Mouse (Mus musculus) midbrain, embryonic 16.5 days (tissue): Measurements from ENCODE around the gene Kif26b. TPM values are rescaled to one million over a fixed set of nuclear protein-coding genes. Genes with fewer than 3 reads are reported as not detected.

Source experiments
- ATAC-seq: fragments of 200-750 bp; cut with Nextera tagmentation; 2 replicates; pipeline ENCODE4 v1.8.0; 2017; ENCODE audit warnings: moderate TSS enrichment
- H3K27ac ChIP-seq: fragments of 300-500 bp; sonication (generic); 2 replicates; pipeline ENCODE4 v1.5.1; 2014; ENCODE audit warnings: mild to moderate bottlenecking, low read length, mixed read lengths
- H3K27me3 ChIP-seq: fragments of 300-500 bp; sonication (generic); 2 replicates; pipeline ENCODE4 v1.6.1; 2014; ENCODE audit warnings: low read depth, low read length, mixed read lengths; ENCODE audit not compliant: control insufficient read depth, insufficient read depth
- H3K36me3 ChIP-seq: fragments of 300-500 bp; sonication (generic); 2 replicates; pipeline ENCODE4 v1.6.1; 2014; ENCODE audit warnings: mild to moderate bottlenecking, low read length, moderate library complexity, mixed read lengths; ENCODE audit not compliant: control insufficient read depth, insufficient read depth
- H3K4me1 ChIP-seq: fragments of 300-500 bp; sonication (generic); 2 replicates; pipeline ENCODE4 v1.6.1; 2014; ENCODE audit warnings: mild to moderate bottlenecking, low read length, mixed read lengths; ENCODE audit not compliant: control insufficient read depth, insufficient read depth
- H3K4me2 ChIP-seq: fragments of 300-500 bp; sonication (generic); 2 replicates; pipeline ENCODE4 v1.6.1; 2014; ENCODE audit warnings: mild to moderate bottlenecking, low read length, mixed read lengths
- H3K4me3 ChIP-seq: fragments of 300-500 bp; sonication (generic); 2 replicates; pipeline ENCODE4 v1.5.1; 2014; ENCODE audit warnings: low read depth, mild to moderate bottlenecking, low read length, moderate library complexity, mixed read lengths
- H3K9ac ChIP-seq: fragments of 300-500 bp; sonication (generic); 2 replicates; pipeline ENCODE4 v1.6.1; 2014; ENCODE audit warnings: low read depth, low read length, mixed read lengths
- H3K9me3 ChIP-seq: fragments of 300-500 bp; sonication (generic); replicated peaks from 2 replicates; pipeline ENCODE4 v1.6.1; 2014; ENCODE audit warnings: mild to moderate bottlenecking, low read length, mixed read lengths; ENCODE audit not compliant: control insufficient read depth, poor library complexity, severe bottlenecking
- WGBS: fragments of 180-500 bp; shearing (Covaris S2); extraction: QIAGEN DNeasy Blood & Tissue Kit; methylation state at CpG from one replicate; pipeline ENCODE4 v1.1.7; 2014; 5-methylcytosine and 5-hydroxymethylcytosine counted together
- polyA plus RNA-seq: library from polyadenylated mRNA; unstranded; fragments of >200 nt; fragmentation: Nextera tagmentation; extraction: Ambion mirVana; gene quantifications from 2 replicates; pipeline ENCODE4 v1.2.1, GENCODE M21; 2015

Kif26b gene
- polyA plus RNA-seq, 1 experiment from 2014 or later, result 8.1 TPM

DNA sequence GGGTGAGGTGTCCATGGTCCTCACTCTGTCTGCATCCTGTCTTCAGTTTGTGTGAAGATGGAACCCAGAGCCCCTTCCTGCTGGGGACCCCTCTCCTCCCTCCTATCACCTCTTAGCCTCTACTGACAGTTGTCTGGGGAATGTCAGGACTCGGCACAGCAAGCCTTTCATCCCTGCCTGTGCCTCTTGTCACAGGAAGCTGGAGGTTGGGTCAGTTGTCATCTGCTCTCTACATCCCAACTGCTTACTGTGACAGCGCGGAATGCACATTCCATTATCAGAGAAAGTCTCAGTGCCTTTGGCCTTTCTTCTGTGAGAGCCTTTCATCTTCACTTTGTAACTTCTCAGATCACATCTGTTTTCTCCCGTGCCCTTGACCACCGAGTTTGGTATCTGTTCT is 132.6 kb downstream of the Kif26b start:
- WGBS, result 37% methylated on average over 5 of the region's 5 CpGs
- H3K9ac ChIP-seq, result no peak overlapping the region

DNA sequence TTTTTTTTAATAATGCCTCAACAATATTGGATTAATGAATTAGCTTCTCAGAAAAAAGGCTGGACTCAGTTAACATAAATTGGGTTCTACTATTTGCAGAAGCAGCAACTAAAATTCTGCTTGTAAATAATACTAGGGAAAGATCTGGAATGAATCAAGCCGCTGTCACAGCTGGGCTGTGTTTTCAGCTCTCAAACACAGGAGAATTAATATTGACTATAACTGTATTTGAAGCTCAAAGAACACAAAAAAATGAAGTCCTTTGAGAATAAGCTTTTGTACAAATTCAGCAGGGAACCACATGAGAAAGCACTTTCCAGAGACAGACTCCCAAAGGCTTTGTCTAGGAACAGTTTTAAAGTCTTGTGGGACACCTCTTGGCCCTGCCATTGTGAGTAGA is 134.6 kb downstream of the Kif26b start:
- WGBS, result 63% methylated on average over 1 of the region's 1 CpGs
- no peaks in the 10 kb centered on the region for H3K4me1 ChIP-seq
- ATAC-seq, result no peak
- no peaks in the 10 kb centered on the region for H3K36me3 ChIP-seq
- no peak overlapping the region for H3K4me2 ChIP-seq
- H3K9me3 ChIP-seq, result no peaks in the 10 kb centered on the region
- no peak overlapping the region for H3K9ac ChIP-seq
- no peak overlapping the region for H3K27ac ChIP-seq
- H3K4me3 ChIP-seq, result no peak overlapping the region
- H3K27me3 ChIP-seq, result no peaks in the 10 kb centered on the region

More for the DNA sequence above, 132.6 kb downstream of the Kif26b start:
- H3K27me3 ChIP-seq, result no peaks in the 10 kb centered on the region
- H3K36me3 ChIP-seq, result no peaks in the 10 kb centered on the region
- ATAC-seq, result peak; percentile 25; the same call in 1 of the 2 replicates
- no peaks in the 10 kb centered on the region for H3K4me1 ChIP-seq
- H3K9me3 ChIP-seq, result no peaks in the 10 kb centered on the region
- no peak overlapping the region for H3K27ac ChIP-seq
- H3K4me2 ChIP-seq, result no peak overlapping the region
- no peak overlapping the region for H3K4me3 ChIP-seq

DNA sequence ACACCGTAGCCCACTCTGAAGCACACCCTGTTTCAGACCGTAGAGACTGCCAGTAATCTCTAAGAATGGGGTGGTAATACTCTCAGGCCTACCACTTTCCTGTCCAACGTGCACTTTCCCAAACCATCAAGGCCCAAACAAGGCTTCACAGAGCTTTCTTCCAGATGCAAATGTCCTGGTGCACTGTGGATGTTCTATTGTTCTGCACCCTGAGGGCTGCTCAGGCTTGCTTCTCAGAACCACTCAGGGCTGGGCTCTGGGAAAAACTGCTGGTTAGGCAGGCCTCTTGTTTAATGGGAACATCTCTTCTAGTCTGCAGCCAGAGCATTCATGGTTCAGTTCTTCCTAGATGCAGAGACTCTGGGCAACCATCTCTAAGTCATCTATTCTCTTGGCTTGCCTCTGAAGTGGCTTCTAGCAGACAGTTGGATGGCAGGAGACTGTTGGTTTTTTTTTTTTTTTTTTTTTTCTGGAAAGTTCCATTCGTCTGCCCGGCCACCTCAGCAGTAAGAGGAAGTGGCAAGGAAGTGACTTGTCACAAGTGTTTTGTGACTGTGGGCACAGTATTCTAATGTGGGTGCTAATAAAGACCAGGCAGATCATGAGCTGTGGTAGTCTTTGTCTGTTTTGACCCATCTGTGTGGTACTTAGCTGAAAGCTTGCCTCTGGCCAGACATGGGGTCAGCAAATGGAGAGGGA is 135.5 kb downstream of the Kif26b start:
- Histone ChIP-seq H3K4me3 (no peak overlapping the region), H3K4me1 (no peaks in the 10 kb centered on the region), H3K27ac (no peak overlapping the region), H3K27me3 (no peaks in the 10 kb centered on the region), H3K9me3 (no peaks in the 10 kb centered on the region), H3K4me2 (no peak overlapping the region), H3K9ac (no peak overlapping the region), H3K36me3 (no peaks in the 10 kb centered on the region)
- WGBS, result 72% methylated on average over 5 of the region's 5 CpGs
- ATAC-seq, result no peak

DNA sequence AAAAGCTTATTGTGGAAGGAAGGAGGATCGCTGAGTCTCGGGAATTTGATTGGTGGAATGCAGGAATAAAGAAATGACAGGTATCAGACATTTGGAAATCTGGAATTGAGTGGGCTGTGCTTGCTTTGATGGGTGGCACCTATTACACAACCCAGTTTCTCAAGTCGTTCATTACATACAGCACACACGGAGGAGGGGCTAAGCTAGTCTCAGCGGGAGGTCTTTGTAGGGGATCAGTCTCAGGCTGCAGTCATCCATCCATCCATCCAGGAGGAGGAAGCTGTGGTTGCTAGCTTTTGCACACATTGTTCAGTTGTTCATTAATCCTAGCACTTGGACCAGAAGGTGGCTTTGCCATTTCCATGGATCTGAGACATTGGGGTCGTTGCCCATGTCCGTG is 137.6 kb downstream of the Kif26b start:
- Histone ChIP-seq H3K4me3 (no peak overlapping the region), H3K27ac (no peak overlapping the region), H3K4me2 (no peak overlapping the region), H3K4me1 (no peaks in the 10 kb centered on the region), H3K27me3 (no peaks in the 10 kb centered on the region), H3K36me3 (no peaks in the 10 kb centered on the region), H3K9ac (no peak overlapping the region), H3K9me3 (no peaks in the 10 kb centered on the region)
- ATAC-seq, result no peak
- WGBS, result 74% methylated on average over 7 of the region's 7 CpGs

DNA sequence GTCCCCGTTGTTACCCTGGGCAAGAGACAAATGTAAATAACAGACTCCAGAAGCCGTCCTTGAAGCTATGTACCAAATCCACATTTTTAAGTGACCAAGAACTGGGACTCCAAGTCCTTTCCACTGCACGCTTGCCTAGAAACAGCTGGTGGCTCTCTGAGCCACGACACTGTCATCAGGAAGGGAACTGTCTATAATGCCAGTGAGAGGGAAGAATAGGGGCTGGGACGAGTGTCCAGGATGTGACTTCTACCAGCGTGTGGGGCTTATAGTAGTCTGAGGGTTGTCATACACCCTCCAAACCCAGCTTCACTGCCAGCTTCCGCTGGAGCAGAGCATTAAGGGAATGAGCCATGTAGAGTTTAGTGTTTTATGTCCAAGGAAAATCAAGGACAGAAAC is 138.9 kb downstream of the Kif26b start:
- Histone ChIP-seq H3K36me3 (no peaks in the 10 kb centered on the region), H3K27ac (no peak overlapping the region), H3K9me3 (no peaks in the 10 kb centered on the region), H3K4me1 (0 out of 2 replicates have a peak, but pooled peaks cover 1% of the 10 kb centered on the region), H3K4me2 (no peak overlapping the region), H3K4me3 (no peak overlapping the region), H3K27me3 (no peaks in the 10 kb centered on the region), H3K9ac (no peak overlapping the region)
- ATAC-seq, result no peak
- WGBS, result 82% methylated on average over 7 of the region's 7 CpGs

DNA sequence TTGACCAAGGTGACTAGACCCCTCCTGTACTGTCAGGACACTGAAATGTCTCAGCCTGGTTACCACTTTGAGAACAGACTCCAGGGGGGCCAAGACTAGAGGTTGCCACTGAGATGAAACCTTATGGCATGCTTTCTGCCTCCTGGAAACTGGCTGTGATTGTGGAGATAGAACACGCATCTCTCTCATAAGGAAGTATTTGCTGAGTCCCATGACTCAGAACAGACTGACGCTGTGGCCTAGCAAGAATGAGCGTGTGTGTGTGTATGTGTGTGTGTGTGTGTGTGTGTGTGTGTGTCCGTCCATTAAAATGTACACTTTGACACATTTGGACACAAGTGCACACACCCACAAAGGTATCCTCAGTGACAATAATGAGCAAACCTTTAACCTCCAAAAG is 140.0 kb downstream of the Kif26b start:
- Histone ChIP-seq H3K9me3 (no peaks in the 10 kb centered on the region), H3K36me3 (no peaks in the 10 kb centered on the region), H3K27me3 (no peaks in the 10 kb centered on the region), H3K27ac (no peak overlapping the region), H3K4me1 (peaks cover 11% of the 10 kb centered on the region), H3K4me3 (no peak overlapping the region), H3K4me2 (no peak overlapping the region), H3K9ac (no peak overlapping the region)
- ATAC-seq, result no peak
- 90% methylated on average over 4 of the region's 4 CpGs for WGBS

DNA sequence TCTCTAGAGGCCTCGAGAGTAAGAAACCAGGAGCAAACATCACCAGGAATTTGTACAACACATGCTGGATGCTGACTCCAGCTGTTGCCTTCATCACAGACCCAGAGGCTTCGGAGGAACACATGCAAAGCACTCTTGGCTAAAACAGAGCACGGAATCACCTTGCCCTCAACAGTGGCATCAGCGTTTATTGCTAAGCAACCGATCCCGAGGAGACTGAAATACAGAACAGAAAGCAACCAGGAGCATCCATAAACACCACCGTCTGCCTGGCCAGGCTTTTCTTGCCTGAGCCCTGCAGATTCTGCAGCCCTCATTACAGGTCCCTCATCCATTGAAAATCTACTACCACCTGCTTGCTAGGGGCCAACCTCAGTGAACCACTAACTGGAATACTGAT is 144.1 kb downstream of the Kif26b start:
- H3K27me3 ChIP-seq, result no peaks in the 10 kb centered on the region
- H3K9ac ChIP-seq, result no peak overlapping the region
- peak overlapping the region; percentile 36 for H3K27ac ChIP-seq
- H3K9me3 ChIP-seq, result no peaks in the 10 kb centered on the region
- WGBS, result 39% methylated on average over 7 of the region's 7 CpGs
- H3K4me1 ChIP-seq, result peaks cover 13% of the 10 kb centered on the region
- no peak overlapping the region for H3K4me3 ChIP-seq
- no peak overlapping the region for H3K4me2 ChIP-seq
- H3K36me3 ChIP-seq, result no peaks in the 10 kb centered on the region
- 0 out of 2 replicates have a peak, but pooled peaks have one; percentile 32 for ATAC-seq

DNA sequence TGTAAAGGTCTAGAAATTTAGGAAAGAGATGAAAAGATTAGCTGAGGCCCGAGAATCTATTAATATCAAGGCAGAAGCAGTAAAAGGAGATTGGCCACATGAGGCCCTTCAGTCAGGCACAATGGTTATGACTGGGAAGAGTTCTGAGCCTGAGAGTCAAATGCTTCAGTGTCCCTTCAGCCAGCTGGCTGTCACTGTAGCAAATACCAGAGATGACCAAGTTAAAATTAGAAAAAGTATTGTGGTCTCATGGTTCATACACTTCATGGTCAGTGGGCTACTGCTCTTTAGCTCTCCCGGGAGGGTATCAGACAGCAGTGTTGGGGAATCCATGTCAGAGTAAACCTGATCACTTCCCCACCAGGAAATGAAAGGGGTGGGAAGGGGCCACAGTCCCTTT is 144.6 kb downstream of the Kif26b start:
- 90% methylated on average over 2 of the region's 2 CpGs for WGBS
- Histone ChIP-seq H3K9me3 (no peaks in the 10 kb centered on the region), H3K4me1 (peaks cover 13% of the 10 kb centered on the region), H3K9ac (no peak overlapping the region), H3K4me2 (no peak overlapping the region), H3K4me3 (no peak overlapping the region), H3K27me3 (no peaks in the 10 kb centered on the region), H3K27ac (peak overlapping the region; percentile 36; the same call in 1 of the 2 replicates), H3K36me3 (no peaks in the 10 kb centered on the region)
- ATAC-seq, result no peak

DNA sequence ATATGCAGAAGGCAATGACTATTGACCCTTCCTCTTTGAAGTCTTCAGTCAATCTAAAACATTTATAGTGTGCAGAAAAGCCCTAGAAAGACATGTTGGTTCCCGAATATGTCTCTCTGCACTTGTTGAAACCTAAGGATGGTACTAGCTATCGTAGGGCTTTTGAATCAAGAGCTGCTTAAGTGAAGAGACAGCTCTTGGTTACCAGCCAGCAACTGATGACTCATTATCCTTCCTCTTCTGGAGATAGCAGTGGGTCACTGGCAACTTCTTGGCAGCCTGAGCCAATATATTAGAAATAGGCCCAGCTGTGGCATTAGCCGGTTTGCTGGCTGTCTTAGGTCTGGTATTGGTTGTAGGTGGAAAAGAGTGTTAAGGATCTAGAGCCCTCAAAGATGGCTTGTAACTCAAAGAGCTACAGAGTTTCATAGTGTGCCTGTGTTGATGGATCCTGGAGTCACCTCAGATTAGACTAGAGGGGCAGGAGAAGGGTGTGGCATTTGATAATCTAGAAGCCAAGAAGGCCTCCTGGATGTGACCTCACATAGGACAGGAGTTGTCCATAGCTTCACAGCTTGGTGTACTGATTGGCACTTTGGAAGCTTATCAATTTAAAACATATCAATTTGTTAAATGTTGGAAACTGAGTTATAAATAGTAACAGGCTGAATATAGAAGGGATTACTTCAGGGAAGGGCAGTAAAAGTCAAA is 146.8 kb downstream of the Kif26b start:
- ATAC-seq, result no peak

More for the DNA sequence above, 146.8 kb downstream of the Kif26b start:
- Histone ChIP-seq H3K4me1 (peaks cover 13% of the 10 kb centered on the region), H3K4me2 (no peak overlapping the region), H3K27ac (no peak overlapping the region), H3K9ac (no peak overlapping the region), H3K4me3 (no peak overlapping the region), H3K36me3 (0 out of 2 replicates have a peak, but pooled peaks cover 3% of the 10 kb centered on the region), H3K9me3 (no peaks in the 10 kb centered on the region), H3K27me3 (no peaks in the 10 kb centered on the region)
- WGBS, result 94% methylated on average over 3 of the region's 3 CpGs
